Mouse (Mus musculus) thymus, adult 2 months (tissue): ENCODE results near the gene Wdr92.

Source experiments
- CTCF ChIP-seq: fragments of 200-500 bp; IDR thresholded peaks from 2 replicates; pipeline ENCODE4 v1.5.1; 2012; ENCODE audit warnings: mild to moderate bottlenecking, control low read depth, low read length, moderate library complexity, borderline replicate concordance; ENCODE audit not compliant: control insufficient read depth, poor library complexity, insufficient read depth; ENCODE audit errors: extremely low read depth
- POLR2A ChIP-seq: fragments of 200-500 bp; IDR thresholded peaks from 2 replicates; pipeline ENCODE4 v1.6.1; 2012; ENCODE audit warnings: mild to moderate bottlenecking, low read length, control low read depth, moderate library complexity; ENCODE audit not compliant: control insufficient read depth, poor library complexity, insufficient read depth; ENCODE audit errors: extremely low read depth

DNA sequence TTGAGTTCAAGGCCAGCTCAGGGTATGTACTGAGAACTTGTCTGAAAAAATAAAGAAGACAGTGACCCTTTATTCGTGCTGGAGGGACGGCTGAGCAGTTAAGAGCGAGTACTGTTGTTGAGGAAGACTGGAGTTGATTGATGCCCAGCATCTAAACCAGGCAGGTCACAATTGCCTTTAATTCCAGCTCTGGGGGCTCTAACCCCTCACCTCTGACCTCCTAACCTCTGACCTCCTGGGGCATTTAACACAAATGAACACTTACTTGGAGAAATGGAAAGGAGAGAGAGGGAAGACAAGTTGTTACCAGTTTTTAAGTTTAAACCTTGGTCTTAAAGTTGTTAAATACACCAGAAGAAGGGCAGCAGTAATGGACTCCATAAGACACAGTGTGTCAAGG, 6.9 kb downstream of the Wdr92 start:
- TF ChIP-seq CTCF, result no peak
- TF ChIP-seq POLR2A, result no peak
